Mouse (Mus musculus): ENCODE data around the gene Whrn. TPM values are rescaled to one million over a fixed set of nuclear protein-coding genes. Genes with fewer than 3 reads are reported as not detected.
A peak's percentile ranks its signal among the peaks of the same experiment; 100 is the strongest.

Gene Whrn
- total RNA-seq, 4 experiments from 2014 or later = 56.7 to 95.9 (median 78.5) TPM

- DNase-seq = no peak
Observed at GRCm38 (mm10) chr4:63444362-63445066, 51.3 kb downstream of the Whrn start.

GRCm38 (mm10) chr4:63443101-63443500 is 52.7 kb downstream of the Whrn start:
- DNase-seq = peak; percentile 66

GRCm38 (mm10) chr4:63441616-63442015 is 54.2 kb downstream of the Whrn start:
- DNase-seq = no peak

GRCm38 (mm10) chr4:63440262-63440661 is 55.5 kb downstream of the Whrn start:
- no peak for DNase-seq

- DNase-seq = no peak
Observed at GRCm38 (mm10) chr4:63437968-63438367, 57.8 kb downstream of the Whrn start.

- DNase-seq = no peak
Observed at GRCm38 (mm10) chr4:63437119-63437815, 58.5 kb downstream of the Whrn start.

- no peak for DNase-seq
Observed at GRCm38 (mm10) chr4:63435402-63435801, 60.4 kb downstream of the Whrn start.

- DNase-seq = no peak
Observed at GRCm38 (mm10) chr4:63431098-63431497, 64.7 kb downstream of the Whrn start.

- no peak for DNase-seq
Observed at GRCm38 (mm10) chr4:63430357-63430756, 65.4 kb downstream of the Whrn start.

- DNase-seq = no peak
Observed at GRCm38 (mm10) chr4:63426308-63426707, 69.5 kb downstream of the Whrn start.

GRCm38 (mm10) chr4:63423811-63424210 is 72.0 kb downstream of the Whrn start:
- DNase-seq = no peak

- no peak for DNase-seq
Observed at GRCm38 (mm10) chr4:63423231-63423630, 72.6 kb downstream of the Whrn start.

- no peak for DNase-seq
Observed at GRCm38 (mm10) chr4:63420143-63420920, 75.5 kb downstream of the Whrn start.

GRCm38 (mm10) chr4:63418270-63418669 is 77.5 kb downstream of the Whrn start:
- DNase-seq = no peak

- peak; percentile 61 for DNase-seq
Observed at GRCm38 (mm10) chr4:63417318-63417957, 78.4 kb downstream of the Whrn start.

- DNase-seq = no peak
Observed at GRCm38 (mm10) chr4:63414951-63415350, 80.8 kb downstream of the Whrn start.

- no peak for DNase-seq
Observed at GRCm38 (mm10) chr4:63411222-63411621, 84.6 kb downstream of the Whrn start.

- peak; percentile 92 for DNase-seq
Observed at GRCm38 (mm10) chr4:63410583-63410934, 85.2 kb downstream of the Whrn start.

GRCm38 (mm10) chr4:63409908-63410582 is 85.7 kb downstream of the Whrn start:
- DNase-seq = peak; percentile 43

- no peak for DNase-seq
Observed at GRCm38 (mm10) chr4:63409317-63409907, 86.4 kb downstream of the Whrn start.

- no peak for DNase-seq
Observed at GRCm38 (mm10) chr4:63408649-63409048, 87.1 kb downstream of the Whrn start.

- DNase-seq = no peak
Observed at GRCm38 (mm10) chr4:63408247-63408646, 87.5 kb downstream of the Whrn start.

Data from adrenal gland, adult 8-10 months (tissue).